15 mouse cellular contexts compared by ENCODE assay signal in genomic region chr17:14718801-14719200, GRCm38 (mm10). TPM values are rescaled to one million over a fixed set of nuclear protein-coding genes. Genes with fewer than 3 reads are reported as not detected.
A peak's percentile ranks its signal among the peaks of the same experiment; 100 is the strongest.
DNase-seq lines count a peak whose midpoint lies in the region; ATAC-seq and TF ChIP-seq lines count a peak whose summit lies in the region.
"Had no signal": no experiment of that assay in that cellular context is flagged by ENCODE, and none has a peak within 500 bp of the region (broad histone marks: within the 10 kb centered on the region; RNA-seq: fewer than 3 reads in every experiment).

No protein-coding gene starts in this region.

- peak; percentile 80 to 89 for DNase-seq in adrenal gland, adult (ENCODE audit: inconsistent age in 2 of 2, low spot score in 1 of 2)
- DNase-seq in adrenal gland, postnatal 4 days (ENCODE audit: low spot score in 2 of 2) = no peak
- peak; percentile 86 for DNase-seq in lung, postnatal 0 days (ENCODE audit: low spot score)
- no peak for DNase-seq in lung, adult 2 months
- DNase-seq in embryo, embryonic 10.5 days (ENCODE audit: low spot score) = peak; percentile 39
- DNase-seq in cerebellum, adult 9-11 months = no peak
- DNase-seq: spleen, adult 18-20 months; thymus, adult 18-20 months had no signal

- H3K4me3 ChIP-seq in lung, postnatal 0 days (ENCODE audit: low read depth, low read length) = no peak overlapping the region
- no peak overlapping the region for H3K4me3 ChIP-seq in lung, adult 2 months (replicated peaks; ENCODE audit: extremely low read depth, low read depth, low read length)
- no peak overlapping the region for H3K4me3 ChIP-seq in stomach, embryonic 15.5 days (replicated peaks)
- no peak overlapping the region for H3K4me3 ChIP-seq in midbrain, embryonic 13.5 days (replicated peaks)
- H3K4me3 ChIP-seq: erythroblast, embryonic 14.5 days; limb, embryonic 10.5 days had no signal

- no peak overlapping the region for H3K9ac ChIP-seq in lung, postnatal 0 days (replicated peaks; ENCODE audit: low read depth)
- H3K9ac ChIP-seq in stomach, embryonic 15.5 days = no peak overlapping the region
- H3K9ac ChIP-seq in midbrain, embryonic 13.5 days (replicated peaks) = no peak overlapping the region

- 45% methylated on average over 4 of the region's 4 CpGs for WGBS in lung, postnatal 0 days
- WGBS in lung, adult 2 months = 51% methylated on average over 4 of the region's 4 CpGs
- 46% methylated on average over 4 of the region's 4 CpGs for WGBS in stomach, embryonic 15.5 days
- WGBS in midbrain, embryonic 13.5 days = 54% methylated on average over 4 of the region's 4 CpGs

- H3K36me3 ChIP-seq in lung, postnatal 0 days (ENCODE audit: insufficient read depth, low read length) = no peaks in the 10 kb centered on the region
- no peaks in the 10 kb centered on the region for H3K36me3 ChIP-seq in stomach, embryonic 15.5 days
- H3K36me3 ChIP-seq in midbrain, embryonic 13.5 days = no peaks in the 10 kb centered on the region
- H3K36me3 ChIP-seq: G1E; limb, embryonic 10.5 days had no signal

- TF ChIP-seq POLR2A in lung, adult 2 months (IDR thresholded peaks at IDR 0.05; ENCODE audit: borderline replicate concordance, extremely low read depth, low read depth, low read length) = no peak

- TF ChIP-seq EP300 in lung, postnatal 0 days (IDR thresholded peaks at IDR 0.05) = peak; percentile 68

- H3K9me3 ChIP-seq in lung, postnatal 0 days (ENCODE audit: low read length) = no peaks in the 10 kb centered on the region
- H3K9me3 ChIP-seq in stomach, embryonic 15.5 days = no peaks in the 10 kb centered on the region
- no peaks in the 10 kb centered on the region for H3K9me3 ChIP-seq in midbrain, embryonic 13.5 days
- H3K9me3 ChIP-seq: G1E; limb, embryonic 10.5 days had no signal

- H3K27ac ChIP-seq in lung, postnatal 0 days (ENCODE audit: low read length) = no peak overlapping the region
- no peak overlapping the region for H3K27ac ChIP-seq in stomach, embryonic 15.5 days
- H3K27ac ChIP-seq in midbrain, embryonic 13.5 days = no peak overlapping the region
- H3K27ac ChIP-seq: limb, embryonic 10.5 days had no signal

- no peaks in the 10 kb centered on the region for H3K27me3 ChIP-seq in lung, postnatal 0 days (replicated peaks; ENCODE audit: insufficient read depth, low read length)
- no peaks in the 10 kb centered on the region for H3K27me3 ChIP-seq in stomach, embryonic 15.5 days (replicated peaks)
- no peaks in the 10 kb centered on the region for H3K27me3 ChIP-seq in midbrain, embryonic 13.5 days

- no peaks in the 10 kb centered on the region; the same call in 1 of the 2 replicates for H3K4me1 ChIP-seq in lung, postnatal 0 days (ENCODE audit: insufficient read depth, low read depth, low read length)
- H3K4me1 ChIP-seq in lung, adult 2 months (ENCODE audit: control insufficient read depth, insufficient read depth, low read length) = no peaks in the 10 kb centered on the region
- H3K4me1 ChIP-seq in stomach, embryonic 15.5 days = 0 out of 2 replicates have a peak, but pooled peaks cover 3% of the 10 kb centered on the region
- peaks cover 10% of the 10 kb centered on the region; the same call in 1 of the 2 replicates for H3K4me1 ChIP-seq in midbrain, embryonic 13.5 days (replicated peaks)
- H3K4me1 ChIP-seq: limb, embryonic 10.5 days had no signal

- ATAC-seq in lung, postnatal 0 days = peak; percentile 80
- peak; percentile 58; the same call in 1 of the 2 replicates for ATAC-seq in stomach, embryonic 15.5 days (ENCODE audit: insufficient read depth, low FRiP score, low read depth)
- no peak for ATAC-seq in midbrain, embryonic 13.5 days
- ATAC-seq: activated CD4-positive, CD25-positive, alpha-beta regulatory T cell, adult 4 months had no signal

- H3K4me2 ChIP-seq in lung, postnatal 0 days (replicated peaks; ENCODE audit: low read depth, low read length) = no peak overlapping the region
- no peak overlapping the region for H3K4me2 ChIP-seq in stomach, embryonic 15.5 days
- H3K4me2 ChIP-seq in midbrain, embryonic 13.5 days (replicated peaks) = no peak overlapping the region
- H3K4me2 ChIP-seq: heart, embryonic 11.5 days had no signal

- TF ChIP-seq CTCF in lung, postnatal 0 days (IDR thresholded peaks at IDR 0.05) = no peak
- TF ChIP-seq CTCF in lung, adult 2 months (IDR thresholded peaks at IDR 0.05; ENCODE audit: insufficient read depth, low read length) = no peak

RNA-seq across cellular contexts. Expression of gene Thbs2, which starts 24.8 kb away (rescaled TPM):
- 10 to 100 TPM; 25.5 to 29.2 TPM for total RNA-seq in adrenal gland, postnatal 4 days (2021)
- 5.1 and 5.4 TPM in 2 replicates for polyA plus RNA-seq in lung, postnatal 0 days (2015; fragmentation: Nextera tagmentation; extraction: Ambion mirVana)
- 2.3 and 3.5 TPM in 2 replicates for polyA plus RNA-seq in lung, adult 2 months (2012; rRNA removed)
- 35.0 and 35.2 TPM in 2 replicates for polyA plus RNA-seq in stomach, embryonic 15.5 days (2015; fragmentation: Nextera tagmentation; extraction: Ambion mirVana)
- polyA plus RNA-seq in midbrain, embryonic 13.5 days (2015; fragmentation: Nextera tagmentation; extraction: Ambion mirVana) = 1.1 and 1.2 TPM in 2 replicates
- polyA plus RNA-seq: activated CD4-positive, CD25-positive, alpha-beta regulatory T cell, adult 4 months; erythroblast, embryonic 14.5 days; G1E had no signal

Comparison
In these comparisons a context has a peak if more than half of its experiments do, and no peak if none do; other contexts are left out.
1. DNase-seq: peak in adrenal gland, adult (2 of 2), lung, postnatal 0 days (single experiment) and embryo, embryonic 10.5 days (single experiment); none in adrenal gland, postnatal 4 days (0 of 2), lung, adult 2 months (single experiment) and cerebellum, adult 9-11 months (single experiment).